Mouse (Mus musculus): ENCODE results near the gene Ccdc93.

GRCm38 (mm10) chr1:121440535-121441381 is 9.9 kb downstream of the Ccdc93 start:
- peak; percentile 84 for TF ChIP-seq CTCF (IDR thresholded peaks at IDR 0.05; ENCODE audit: extremely low read depth, insufficient read depth, low read length)
- no peak for TF ChIP-seq POLR2A (IDR thresholded peaks at IDR 0.05; ENCODE audit: extremely low read depth, insufficient read depth, low read length)

Measured in cortical plate, adult 2 months (tissue).